In the genomic region with DNA sequence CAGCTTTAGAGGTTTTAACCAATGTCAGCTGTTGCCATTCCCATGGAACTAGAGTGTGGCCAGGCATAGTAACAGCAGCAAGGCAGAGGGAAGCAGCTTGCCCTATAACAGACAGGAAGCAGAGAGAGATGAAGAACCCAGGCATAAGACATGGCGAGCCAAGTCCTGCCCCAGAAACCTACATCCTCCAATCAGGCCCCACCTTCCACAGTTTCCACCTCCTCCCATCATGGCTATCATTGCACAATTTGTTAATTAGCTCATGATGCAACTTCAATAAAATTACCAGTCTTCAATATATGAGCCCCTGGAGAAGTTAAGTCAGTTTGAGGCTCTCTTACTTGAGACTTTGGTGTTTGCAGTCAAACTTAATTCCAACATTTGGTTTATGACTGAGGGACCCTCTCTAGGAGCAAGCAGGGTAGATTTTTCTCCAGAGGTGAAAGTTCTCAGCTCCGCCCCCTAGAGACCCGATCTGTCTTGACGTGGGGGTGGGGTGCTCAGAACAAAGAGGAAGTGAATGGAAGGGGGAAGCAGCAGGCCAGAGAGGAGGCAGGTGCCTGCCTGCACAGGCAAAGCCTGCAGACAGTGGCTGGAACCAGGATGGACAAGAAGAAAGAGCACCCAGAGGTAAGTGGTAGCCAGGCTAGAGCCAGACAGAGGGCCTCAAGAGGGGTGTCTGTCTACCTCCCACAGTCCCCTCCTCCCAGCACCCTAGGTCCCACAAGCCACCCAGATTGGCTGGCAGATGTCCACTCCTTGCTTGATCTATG, we compare ENCODE assay signal across 8 mouse cellular contexts. TPM values are rescaled to one million over a fixed set of nuclear protein-coding genes. Genes with fewer than 3 reads are reported as not detected.
A peak's percentile ranks its signal among the peaks of the same experiment; 100 is the strongest.
DNase-seq lines count a peak whose midpoint lies in the region; ATAC-seq and TF ChIP-seq lines count a peak whose summit lies in the region.

Gene Pld4, plus strand, starts transcription at position 502 of the 773 bp plus-strand sequence.

- H3K9me3 ChIP-seq in forebrain, embryonic 11.5 days (ENCODE audit: control insufficient read depth, low read length) = no peaks in the 10 kb centered on the region
- no peaks in the 10 kb centered on the region for H3K9me3 ChIP-seq in forebrain, embryonic 13.5 days (replicated peaks)

- TF ChIP-seq CTCF in small intestine, adult 2 months (IDR thresholded peaks at IDR 0.05; ENCODE audit: extremely low read depth, insufficient read length, insufficient replicate concordance, low read depth, low read length) = no peak

- H3K4me1 ChIP-seq in small intestine, adult 2 months (ENCODE audit: control insufficient read depth, insufficient read depth, insufficient read length, low read length) = no peaks in the 10 kb centered on the region
- H3K4me1 ChIP-seq in forebrain, embryonic 11.5 days (replicated peaks; ENCODE audit: control insufficient read depth, insufficient read depth, low read length) = no peaks in the 10 kb centered on the region
- H3K4me1 ChIP-seq in forebrain, embryonic 13.5 days = no peaks in the 10 kb centered on the region

- no peak within 1 kb of the TSS for H3K9ac ChIP-seq in forebrain, embryonic 11.5 days (ENCODE audit: low read length)
- no peak within 1 kb of the TSS for H3K9ac ChIP-seq in forebrain, embryonic 13.5 days

- peak; percentile 45 for DNase-seq in layer of hippocampus, adult 11-12 months (ENCODE audit: low spot score)
- DNase-seq in layer of hippocampus, adult 9-10 months (ENCODE audit: low spot score) = no peak
- DNase-seq in adrenal gland, postnatal 4 days (ENCODE audit: low spot score in 2 of 2) = no peak
- no peak for DNase-seq in large intestine, adult 2 months (ENCODE audit: low read depth, low spot score)
- DNase-seq in forebrain, embryonic 11.5 days (ENCODE audit: low spot score) = no peak
- DNase-seq in urinary bladder, postnatal 14 days (ENCODE audit: low spot score) = no peak

- no peaks in the 10 kb centered on the region for H3K36me3 ChIP-seq in small intestine, adult 2 months (ENCODE audit: control insufficient read depth, insufficient read depth, low read length)
- no peaks in the 10 kb centered on the region for H3K36me3 ChIP-seq in forebrain, embryonic 11.5 days (ENCODE audit: control insufficient read depth, insufficient read depth, low read length)
- H3K36me3 ChIP-seq in forebrain, embryonic 13.5 days (ENCODE audit: poor library complexity, severe bottlenecking) = no peaks in the 10 kb centered on the region

- 0 out of 2 replicates have a peak within 1 kb of the TSS, but pooled peaks have one; percentile 2 for H3K27ac ChIP-seq in small intestine, adult 2 months (ENCODE audit: insufficient read depth, low read depth, low read length)
- H3K27ac ChIP-seq in forebrain, embryonic 11.5 days (ENCODE audit: low read depth, low read length) = no peak within 1 kb of the TSS
- H3K27ac ChIP-seq in forebrain, embryonic 13.5 days = no peak within 1 kb of the TSS

- peak within 1 kb of the TSS; percentile 33 for H3K4me3 ChIP-seq in small intestine, adult 2 months (ENCODE audit: low read depth, low read length)
- H3K4me3 ChIP-seq in forebrain, embryonic 11.5 days (ENCODE audit: low read depth, low read length) = no peak within 1 kb of the TSS
- H3K4me3 ChIP-seq in forebrain, embryonic 13.5 days = no peak within 1 kb of the TSS

- 49% methylated on average over 4 of the region's 4 CpGs for WGBS in large intestine, adult 2 months
- 40% methylated on average over 4 of the region's 4 CpGs for WGBS in small intestine, adult 2 months
- 48% methylated on average over 4 of the region's 4 CpGs for WGBS in forebrain, embryonic 11.5 days
- 46% methylated on average over 4 of the region's 4 CpGs for WGBS in forebrain, embryonic 13.5 days

- no peak within 1 kb of the TSS for H3K4me2 ChIP-seq in forebrain, embryonic 11.5 days (ENCODE audit: low read depth, low read length, severe bottlenecking)
- no peak within 1 kb of the TSS for H3K4me2 ChIP-seq in forebrain, embryonic 13.5 days

- no peak for ATAC-seq in forebrain, embryonic 11.5 days (replicated peaks; ENCODE audit: low FRiP score)
- ATAC-seq in forebrain, embryonic 13.5 days = no peak

- H3K27me3 ChIP-seq in small intestine, adult 2 months (ENCODE audit: control insufficient read depth, insufficient read depth, low read length) = no peaks in the 10 kb centered on the region
- H3K27me3 ChIP-seq in forebrain, embryonic 11.5 days (ENCODE audit: control insufficient read depth, insufficient read depth, low read length) = no peaks in the 10 kb centered on the region
- no peaks in the 10 kb centered on the region for H3K27me3 ChIP-seq in forebrain, embryonic 13.5 days

- TF ChIP-seq POLR2A in small intestine, adult 2 months (IDR thresholded peaks at IDR 0.05; ENCODE audit: low read depth, low read length) = no peak; the same call in 1 of the 2 replicates

RNA-seq across cellular contexts. Expression of gene Pld4, which starts in this region (rescaled TPM):
- total RNA-seq in adrenal gland, postnatal 4 days (2021) = 10 to 100 TPM; 11.8 to 15.2 TPM
- 39.4 and 46.9 TPM in 2 replicates for polyA plus RNA-seq in large intestine, adult 2 months (2012; rRNA removed)
- polyA plus RNA-seq in small intestine, adult 2 months (2012; rRNA removed) = 21.8 and 28.2 TPM in 2 replicates
- polyA plus RNA-seq in forebrain, embryonic 11.5 days (2014; fragmentation: Nextera tagmentation; extraction: Ambion mirVana) = 3.7 and 4.1 TPM in 2 replicates
- polyA plus RNA-seq in forebrain, embryonic 13.5 days (2015; fragmentation: Nextera tagmentation; extraction: Ambion mirVana) = 2.9 and 3.8 TPM in 2 replicates
